Mouse (Mus musculus) hindbrain, postnatal 0 days (tissue): ENCODE measurements at regions not wholly inside any gene's neighbourhood (a gene's known extent, or its start where the extent isn't known, plus 50 kb on each side); places are given as distances from the start of the nearest gene placed in this dataset.

Source experiments
- ATAC-seq: fragments of 200-750 bp; cut with Nextera tagmentation; 2 replicates; pipeline ENCODE4 v1.8.0; 2017; ENCODE audit warnings: mild to moderate bottlenecking, moderate TSS enrichment, moderate library complexity
- DNase-seq: peaks from one replicate; pipeline ENCODE4 v3.0.0-alpha.2; 2015; ENCODE audit warnings: low spot score
- H3K27ac ChIP-seq: fragments of 300-500 bp; sonication (generic); 2 replicates; pipeline ENCODE4 v1.5.1; 2014; ENCODE audit warnings: mild to moderate bottlenecking
- H3K27me3 ChIP-seq: fragments of 300-500 bp; sonication (generic); 2 replicates; pipeline ENCODE4 v1.6.1; 2014; ENCODE audit warnings: low read length, mixed read lengths; ENCODE audit not compliant: insufficient read depth
- H3K36me3 ChIP-seq: fragments of 300-500 bp; sonication (generic); 2 replicates; pipeline ENCODE4 v1.6.1; 2014; ENCODE audit warnings: low read length, mixed read lengths; ENCODE audit not compliant: insufficient read depth
- H3K4me1 ChIP-seq: fragments of 300-500 bp; sonication (generic); 2 replicates; pipeline ENCODE4 v1.6.1; 2014; ENCODE audit warnings: antibody characterized with exemption, low read length, mixed read lengths; ENCODE audit not compliant: insufficient read depth
- H3K4me2 ChIP-seq: fragments of 300-500 bp; sonication (generic); 2 replicates; pipeline ENCODE4 v1.6.1; 2014; ENCODE audit warnings: low read depth, mild to moderate bottlenecking, low read length, moderate library complexity, mixed read lengths
- H3K4me3 ChIP-seq: fragments of 300-500 bp; sonication (generic); 2 replicates; pipeline ENCODE4 v1.5.1; 2014; ENCODE audit warnings: low read length
- H3K9ac ChIP-seq: fragments of 300-500 bp; sonication (generic); replicated peaks from 2 replicates; pipeline ENCODE4 v1.6.1; 2014; ENCODE audit warnings: mild to moderate bottlenecking, low read length, moderate library complexity, mixed read lengths
- H3K9me3 ChIP-seq: fragments of 300-500 bp; sonication (generic); 2 replicates; pipeline ENCODE4 v1.6.1; 2016; ENCODE audit warnings: low read length, mixed read lengths
- CTCF ChIP-seq: IDR thresholded peaks from 2 replicates; pipeline ENCODE4 v1.5.1; 2016; ENCODE audit warnings: antibody characterized with exemption, control low read depth, low read depth
- WGBS: fragments of 180-500 bp; shearing (Covaris S2); extraction: QIAGEN DNeasy Blood & Tissue Kit; methylation state at CpG from one replicate; pipeline ENCODE4 v1.1.7; 2014; 5-methylcytosine and 5-hydroxymethylcytosine counted together

- peak; percentile 60 for TF ChIP-seq CTCF
- DNase-seq (peak; percentile 80), ATAC-seq (peak; percentile 93)
- Histone ChIP-seq H3K4me1 (no peaks in the 10 kb centered on the region), H3K9me3 (no peaks in the 10 kb centered on the region), H3K9ac (no peak overlapping the region), H3K27me3 (no peaks in the 10 kb centered on the region), H3K4me2 (no peak overlapping the region), H3K27ac (no peak overlapping the region; the same call in 1 of the 2 replicates), H3K36me3 (no peaks in the 10 kb centered on the region), H3K4me3 (no peak overlapping the region)
- WGBS: 57% methylated on average over 9 of the region's 9 CpGs
Measured at GRCm38 (mm10) chr3:34231593-34232328, 150.6 kb upstream of the Dnajc19 start.

GRCm38 (mm10) chr3:34222291-34222690 lies 141.2 kb upstream of the Dnajc19 start:
- ATAC-seq: no peak
- H3K4me2 ChIP-seq: no peak overlapping the region
- H3K9ac ChIP-seq: no peak overlapping the region
- no peaks in the 10 kb centered on the region for H3K27me3 ChIP-seq
- WGBS: 84% methylated on average over 10 of the region's 10 CpGs
- H3K27ac ChIP-seq: no peak overlapping the region
- no peaks in the 10 kb centered on the region for H3K4me1 ChIP-seq
- no peak for TF ChIP-seq CTCF
- H3K36me3 ChIP-seq: no peaks in the 10 kb centered on the region
- no peak overlapping the region for H3K4me3 ChIP-seq
- DNase-seq: no peak
- H3K9me3 ChIP-seq: no peaks in the 10 kb centered on the region; the same call in 1 of the 2 replicates

GRCm38 (mm10) chr3:34219741-34220310 lies 138.7 kb upstream of the Dnajc19 start:
- no peak overlapping the region for H3K27ac ChIP-seq
- no peak for ATAC-seq
- TF ChIP-seq CTCF: no peak
- H3K4me1 ChIP-seq: no peaks in the 10 kb centered on the region
- no peaks in the 10 kb centered on the region; the same call in 1 of the 2 replicates for H3K9me3 ChIP-seq
- no peak for DNase-seq
- WGBS: 77% methylated on average over 10 of the region's 10 CpGs
- no peak overlapping the region for H3K9ac ChIP-seq
- H3K27me3 ChIP-seq: no peaks in the 10 kb centered on the region
- no peak overlapping the region for H3K4me2 ChIP-seq
- H3K4me3 ChIP-seq: no peak overlapping the region
- no peaks in the 10 kb centered on the region for H3K36me3 ChIP-seq

- H3K9me3 ChIP-seq: no peaks in the 10 kb centered on the region; the same call in 1 of the 2 replicates
- H3K36me3 ChIP-seq: no peaks in the 10 kb centered on the region
- H3K27me3 ChIP-seq: no peaks in the 10 kb centered on the region
- no peaks in the 10 kb centered on the region for H3K4me1 ChIP-seq
- H3K4me2 ChIP-seq: no peak overlapping the region
- no peak for ATAC-seq
- H3K4me3 ChIP-seq: no peak overlapping the region
- no peak overlapping the region for H3K9ac ChIP-seq
- DNase-seq: no peak
- WGBS: 73% methylated on average over 2 of the region's 2 CpGs
- TF ChIP-seq CTCF: no peak
- H3K27ac ChIP-seq: no peak overlapping the region
Measured at GRCm38 (mm10) chr3:34219096-34219495, 138.0 kb upstream of the Dnajc19 start.

GRCm38 (mm10) chr3:34217911-34218310 lies 136.8 kb upstream of the Dnajc19 start:
- Histone ChIP-seq H3K4me1 (no peaks in the 10 kb centered on the region), H3K27ac (no peak overlapping the region), H3K9me3 (no peaks in the 10 kb centered on the region), H3K9ac (no peak overlapping the region), H3K4me2 (no peak overlapping the region), H3K27me3 (no peaks in the 10 kb centered on the region), H3K36me3 (no peaks in the 10 kb centered on the region), H3K4me3 (no peak overlapping the region)
- 68% methylated on average over 4 of the region's 4 CpGs for WGBS
- ATAC-seq: no peak
- no peak for TF ChIP-seq CTCF
- no peak for DNase-seq

GRCm38 (mm10) chr3:34214233-34214632 lies 133.1 kb upstream of the Dnajc19 start:
- ATAC-seq: no peak

GRCm38 (mm10) chr3:34206454-34206853 lies 125.3 kb upstream of the Dnajc19 start:
- WGBS: 85% methylated on average over 3 of the region's 3 CpGs
- no peak overlapping the region for H3K9ac ChIP-seq
- TF ChIP-seq CTCF: no peak
- no peak overlapping the region for H3K27ac ChIP-seq
- H3K27me3 ChIP-seq: no peaks in the 10 kb centered on the region
- no peaks in the 10 kb centered on the region for H3K4me1 ChIP-seq
- DNase-seq (no peak), ATAC-seq (no peak)
- H3K4me3 ChIP-seq: no peak overlapping the region
- no peak overlapping the region for H3K4me2 ChIP-seq
- no peaks in the 10 kb centered on the region for H3K9me3 ChIP-seq
- no peaks in the 10 kb centered on the region for H3K36me3 ChIP-seq

More at GRCm38 (mm10) chr3:34214233-34214632, 133.1 kb upstream of the Dnajc19 start:
- no peaks in the 10 kb centered on the region for H3K4me1 ChIP-seq
- H3K9me3 ChIP-seq: no peaks in the 10 kb centered on the region
- H3K36me3 ChIP-seq: no peaks in the 10 kb centered on the region
- 88% methylated on average over 6 of the region's 6 CpGs for WGBS
- no peak overlapping the region for H3K9ac ChIP-seq
- no peak for DNase-seq
- no peak overlapping the region for H3K27ac ChIP-seq
- H3K27me3 ChIP-seq: no peaks in the 10 kb centered on the region
- TF ChIP-seq CTCF: no peak
- H3K4me3 ChIP-seq: no peak overlapping the region
- no peak overlapping the region for H3K4me2 ChIP-seq
